ENCODE assay signal across 11 mouse cellular contexts in genomic region chrX:169915738-169916137, GRCm38 (mm10).
DNase-seq lines count a peak whose midpoint lies in the region; ATAC-seq lines count a peak whose summit lies in the region.
"Had no signal": no experiment of that assay in that cellular context is flagged by ENCODE, and none has a peak within 500 bp of the region (broad histone marks: within the 10 kb centered on the region; RNA-seq: fewer than 3 reads in every experiment).

No protein-coding gene starts in this region.

- no peaks in the 10 kb centered on the region for H3K4me1 ChIP-seq in liver, embryonic 11.5 days (replicated peaks; ENCODE audit: control insufficient read depth, insufficient read depth, low read length)

- no peaks in the 10 kb centered on the region for H3K9me3 ChIP-seq in liver, embryonic 11.5 days (ENCODE audit: control insufficient read depth, low read length)

- peak; percentile 62; the same call in 1 of the 2 replicates for ATAC-seq in liver, embryonic 11.5 days (replicated peaks; ENCODE audit: low FRiP score)
- ATAC-seq: forebrain, postnatal 0 days; midbrain, embryonic 16.5 days had no signal

- H3K9ac ChIP-seq in liver, embryonic 11.5 days (ENCODE audit: low read depth, low read length) = no peak overlapping the region
- H3K9ac ChIP-seq: forebrain, postnatal 0 days had no signal

- DNase-seq in cerebellum, postnatal 25 days = peak; percentile 15 to 34
- no peak for DNase-seq in cerebellum, postnatal 4 days (ENCODE audit: low spot score in 2 of 2)
- peak; percentile 14 for DNase-seq in thymus, postnatal 25 days
- no peak for DNase-seq in thymus, postnatal 10 days (ENCODE audit: low spot score in 2 of 2)
- DNase-seq in liver, embryonic 11.5 days (ENCODE audit: low spot score) = no peak
- no peak for DNase-seq in MN1 (ENCODE audit: low spot score)
- DNase-seq in frontal cortex, postnatal 14 days (ENCODE audit: low spot score in 2 of 2) = no peak
- DNase-seq in urinary bladder, postnatal 25 days (ENCODE audit: low spot score) = no peak
- DNase-seq: forebrain, postnatal 0 days; thymus, adult 2 months had no signal

- no peaks in the 10 kb centered on the region for H3K36me3 ChIP-seq in liver, embryonic 11.5 days (ENCODE audit: control insufficient read depth, insufficient read depth, low read length)

- H3K4me2 ChIP-seq in liver, embryonic 11.5 days = no peak overlapping the region

- H3K27me3 ChIP-seq in liver, embryonic 11.5 days (replicated peaks; ENCODE audit: control insufficient read depth, insufficient read depth, low read length) = no peaks in the 10 kb centered on the region

- H3K27ac ChIP-seq in liver, embryonic 11.5 days (ENCODE audit: low read depth, low read length) = no peak overlapping the region

- no peak overlapping the region for H3K4me3 ChIP-seq in liver, embryonic 11.5 days (ENCODE audit: low read depth, low read length)

- WGBS in liver, embryonic 11.5 days = 54% methylated on average over 6 of the region's 6 CpGs

Comparison
In these comparisons a context has a peak if more than half of its experiments do, and no peak if none do; other contexts are left out.
1. DNase-seq: peak in cerebellum, postnatal 25 days (2 of 2) and thymus, postnatal 25 days (single experiment); none in cerebellum, postnatal 4 days (0 of 2), thymus, postnatal 10 days (0 of 2), liver, embryonic 11.5 days (single experiment), MN1 (single experiment), frontal cortex, postnatal 14 days (0 of 2) and urinary bladder, postnatal 25 days (single experiment).